Mouse (Mus musculus) neural tube, embryonic 15.5 days (tissue): Measurements from ENCODE around the gene Rbm44. TPM values are rescaled to one million over a fixed set of nuclear protein-coding genes. Genes with fewer than 3 reads are reported as not detected.

Source experiments
- ATAC-seq: fragments of 200-750 bp; cut with Nextera tagmentation; 2 replicates; pipeline ENCODE4 v1.8.0; 2017; ENCODE audit warnings: mild to moderate bottlenecking, moderate TSS enrichment, moderate library complexity; ENCODE audit not compliant: low FRiP score
- H3K27ac ChIP-seq: fragments of 300-500 bp; sonication (generic); replicated peaks from 2 replicates; pipeline ENCODE4 v1.5.1; 2015; ENCODE audit warnings: mild to moderate bottlenecking, inconsistent platforms
- H3K27me3 ChIP-seq: fragments of 300-500 bp; sonication (generic); replicated peaks from 2 replicates; pipeline ENCODE4 v1.6.1; 2015; ENCODE audit warnings: inconsistent platforms
- H3K36me3 ChIP-seq: fragments of 300-500 bp; sonication (generic); 2 replicates; pipeline ENCODE4 v1.6.1; 2015; ENCODE audit warnings: inconsistent platforms
- H3K4me1 ChIP-seq: fragments of 300-500 bp; sonication (generic); 2 replicates; pipeline ENCODE4 v1.6.1; 2015; ENCODE audit warnings: inconsistent platforms
- H3K4me2 ChIP-seq: fragments of 300-500 bp; sonication (generic); 2 replicates; pipeline ENCODE4 v1.6.1; 2015; ENCODE audit warnings: inconsistent platforms, mild to moderate bottlenecking, moderate library complexity
- H3K4me3 ChIP-seq: fragments of 300-500 bp; sonication (generic); replicated peaks from 2 replicates; pipeline ENCODE4 v1.5.1; 2015; ENCODE audit warnings: mild to moderate bottlenecking, inconsistent platforms
- H3K9ac ChIP-seq: fragments of 300-500 bp; sonication (generic); replicated peaks from 2 replicates; pipeline ENCODE4 v1.6.1; 2015; ENCODE audit warnings: mild to moderate bottlenecking, inconsistent platforms
- H3K9me3 ChIP-seq: fragments of 300-500 bp; sonication (generic); replicated peaks from 2 replicates; pipeline ENCODE4 v1.6.1; 2016; ENCODE audit warnings: inconsistent platforms
- WGBS: fragments of 180-500 bp; shearing (Covaris S2); methylation state at CpG from one replicate; pipeline ENCODE4 v1.1.7; 2015; ENCODE audit warnings: mixed read lengths; 5-methylcytosine and 5-hydroxymethylcytosine counted together
- polyA plus RNA-seq: library from polyadenylated mRNA; unstranded; fragments of >200 nt; fragmentation: Nextera tagmentation; extraction: Ambion mirVana; gene quantifications from 2 replicates; pipeline ENCODE4 v1.2.1, GENCODE M21; 2015

The Rbm44 gene
- polyA plus RNA-seq = 0.28 and 0.75 TPM in 2 replicates

- ATAC-seq = no peak
These were observed at the start of gene Rbm44 for GRCm38 (mm10) chr1:91144813-91145212. TSS of gene Rbm44 (plus strand) at chr1:91145089.

GRCm38 (mm10) chr1:91095258-91095657, 49.6 kb upstream of the Rbm44 start:
- no peaks in the 10 kb centered on the region for H3K36me3 ChIP-seq
- ATAC-seq = no peak

More at GRCm38 (mm10) chr1:91144813-91145212, at the start of gene Rbm44:
- Histone ChIP-seq H3K27me3 (no peaks in the 10 kb centered on the region), H3K4me1 (no peaks in the 10 kb centered on the region), H3K27ac (no peak within 1 kb of the TSS), H3K4me2 (no peak within 1 kb of the TSS; the same call in 1 of the 2 replicates), H3K36me3 (no peaks in the 10 kb centered on the region), H3K4me3 (no peak within 1 kb of the TSS), H3K9ac (no peak within 1 kb of the TSS), H3K9me3 (no peaks in the 10 kb centered on the region)
- 76% methylated on average over 20 of the region's 20 CpGs for WGBS

GRCm38 (mm10) chr1:91095853-91096252, 49.0 kb upstream of the Rbm44 start:
- Histone ChIP-seq H3K27ac (no peak overlapping the region), H3K36me3 (no peaks in the 10 kb centered on the region), H3K4me2 (no peak overlapping the region), H3K4me1 (no peaks in the 10 kb centered on the region), H3K9ac (no peak overlapping the region), H3K4me3 (no peak overlapping the region), H3K9me3 (no peaks in the 10 kb centered on the region), H3K27me3 (no peaks in the 10 kb centered on the region)
- no peak for ATAC-seq
- WGBS = 75% methylated on average over 1 of the region's 1 CpGs

More at GRCm38 (mm10) chr1:91095258-91095657, 49.6 kb upstream of the Rbm44 start:
- Histone ChIP-seq H3K4me2 (no peak overlapping the region), H3K27me3 (no peaks in the 10 kb centered on the region), H3K4me1 (no peaks in the 10 kb centered on the region), H3K27ac (no peak overlapping the region), H3K9me3 (no peaks in the 10 kb centered on the region), H3K4me3 (no peak overlapping the region), H3K9ac (no peak overlapping the region)
- WGBS = 77% methylated on average over 3 of the region's 3 CpGs

- H3K36me3 ChIP-seq = 0 out of 2 replicates have a peak, but pooled peaks cover 5% of the 10 kb centered on the region
- no peaks in the 10 kb centered on the region for H3K4me1 ChIP-seq
- ATAC-seq = no peak
- H3K9ac ChIP-seq = no peak overlapping the region
- H3K4me2 ChIP-seq = no peak overlapping the region
- no peaks in the 10 kb centered on the region for H3K27me3 ChIP-seq
- no peak overlapping the region for H3K4me3 ChIP-seq
- WGBS = 83% methylated on average over 5 of the region's 5 CpGs
- H3K27ac ChIP-seq = no peak overlapping the region
- no peaks in the 10 kb centered on the region for H3K9me3 ChIP-seq
These were observed 48.4 kb upstream of the Rbm44 start for GRCm38 (mm10) chr1:91096490-91096889.

GRCm38 (mm10) chr1:91097283-91097834, 47.5 kb upstream of the Rbm44 start:
- no peak for ATAC-seq
- Histone ChIP-seq H3K27me3 (no peaks in the 10 kb centered on the region), H3K27ac (no peak overlapping the region), H3K9me3 (no peaks in the 10 kb centered on the region), H3K9ac (no peak overlapping the region), H3K4me1 (no peaks in the 10 kb centered on the region), H3K4me3 (no peak overlapping the region), H3K4me2 (no peak overlapping the region), H3K36me3 (0 out of 2 replicates have a peak, but pooled peaks cover 5% of the 10 kb centered on the region)
- 93% methylated on average over 11 of the region's 11 CpGs for WGBS

GRCm38 (mm10) chr1:91098887-91099286, 46.0 kb upstream of the Rbm44 start:
- Histone ChIP-seq H3K4me1 (no peaks in the 10 kb centered on the region), H3K9me3 (no peaks in the 10 kb centered on the region), H3K4me2 (no peak overlapping the region), H3K9ac (no peak overlapping the region), H3K27ac (no peak overlapping the region), H3K4me3 (no peak overlapping the region), H3K27me3 (no peaks in the 10 kb centered on the region), H3K36me3 (peaks cover 14% of the 10 kb centered on the region)
- WGBS = 6% methylated on average over 6 of the region's 6 CpGs
- ATAC-seq = no peak

- Histone ChIP-seq H3K36me3 (peaks cover 28% of the 10 kb centered on the region), H3K27me3 (no peaks in the 10 kb centered on the region), H3K4me2 (no peak overlapping the region), H3K27ac (no peak overlapping the region), H3K4me3 (no peak overlapping the region), H3K9me3 (no peaks in the 10 kb centered on the region), H3K9ac (no peak overlapping the region), H3K4me1 (no peaks in the 10 kb centered on the region)
- WGBS = 75% methylated on average over 11 of the region's 11 CpGs
- no peak for ATAC-seq
These were observed 43.0 kb upstream of the Rbm44 start for GRCm38 (mm10) chr1:91101709-91102440.

GRCm38 (mm10) chr1:91103366-91103983, 41.4 kb upstream of the Rbm44 start:
- ATAC-seq = no peak
- H3K27me3 ChIP-seq = no peaks in the 10 kb centered on the region
- peaks cover 41% of the 10 kb centered on the region for H3K36me3 ChIP-seq
- 93% methylated on average over 15 of the region's 15 CpGs for WGBS
- H3K4me2 ChIP-seq = no peak overlapping the region
- no peak overlapping the region for H3K4me3 ChIP-seq
- no peaks in the 10 kb centered on the region for H3K4me1 ChIP-seq
- H3K9me3 ChIP-seq = no peaks in the 10 kb centered on the region
- no peak overlapping the region for H3K27ac ChIP-seq
- H3K9ac ChIP-seq = no peak overlapping the region

- Histone ChIP-seq H3K9ac (no peak overlapping the region), H3K4me3 (no peak overlapping the region), H3K9me3 (no peaks in the 10 kb centered on the region), H3K27ac (no peak overlapping the region), H3K4me1 (no peaks in the 10 kb centered on the region), H3K4me2 (no peak overlapping the region), H3K27me3 (no peaks in the 10 kb centered on the region), H3K36me3 (peaks cover 50% of the 10 kb centered on the region)
- ATAC-seq = no peak
- 72% methylated on average over 5 of the region's 5 CpGs for WGBS
These were observed 37.3 kb upstream of the Rbm44 start for GRCm38 (mm10) chr1:91107548-91107947.

GRCm38 (mm10) chr1:91109302-91109701, 35.6 kb upstream of the Rbm44 start:
- WGBS = 78% methylated on average over 4 of the region's 4 CpGs
- no peaks in the 10 kb centered on the region for H3K9me3 ChIP-seq
- H3K36me3 ChIP-seq = peaks cover 45% of the 10 kb centered on the region

GRCm38 (mm10) chr1:91112171-91112570, 32.7 kb upstream of the Rbm44 start:
- no peak overlapping the region for H3K4me3 ChIP-seq
- no peak overlapping the region for H3K27ac ChIP-seq
- WGBS = 94% methylated on average over 14 of the region's 14 CpGs
- H3K9me3 ChIP-seq = no peaks in the 10 kb centered on the region
- peaks cover 47% of the 10 kb centered on the region for H3K36me3 ChIP-seq
- H3K27me3 ChIP-seq = no peaks in the 10 kb centered on the region
- no peaks in the 10 kb centered on the region for H3K4me1 ChIP-seq
- H3K9ac ChIP-seq = no peak overlapping the region
- no peak for ATAC-seq
- H3K4me2 ChIP-seq = no peak overlapping the region

More at GRCm38 (mm10) chr1:91109302-91109701, 35.6 kb upstream of the Rbm44 start:
- no peak for ATAC-seq
- Histone ChIP-seq H3K4me1 (no peaks in the 10 kb centered on the region), H3K4me2 (no peak overlapping the region), H3K9ac (no peak overlapping the region), H3K4me3 (no peak overlapping the region), H3K27ac (no peak overlapping the region), H3K27me3 (no peaks in the 10 kb centered on the region)

- no peaks in the 10 kb centered on the region for H3K27me3 ChIP-seq
- H3K27ac ChIP-seq = no peak overlapping the region
- peaks cover 44% of the 10 kb centered on the region for H3K36me3 ChIP-seq
- no peaks in the 10 kb centered on the region for H3K4me1 ChIP-seq
- no peak for ATAC-seq
- 97% methylated on average over 4 of the region's 4 CpGs for WGBS
- no peak overlapping the region for H3K4me3 ChIP-seq
- H3K4me2 ChIP-seq = no peak overlapping the region
- no peak overlapping the region for H3K9ac ChIP-seq
- no peaks in the 10 kb centered on the region for H3K9me3 ChIP-seq
These were observed 32.3 kb upstream of the Rbm44 start for GRCm38 (mm10) chr1:91112606-91113005.
